Mouse (Mus musculus): Measurements from ENCODE around the gene Kcnc4. TPM values are rescaled to one million over a fixed set of nuclear protein-coding genes. Genes with fewer than 3 reads are reported as not detected.

Kcnc4 gene
- total and polyA plus RNA-seq, 3 experiments, result 0.10 to 0.51 (median 0.18) TPM

DNA sequence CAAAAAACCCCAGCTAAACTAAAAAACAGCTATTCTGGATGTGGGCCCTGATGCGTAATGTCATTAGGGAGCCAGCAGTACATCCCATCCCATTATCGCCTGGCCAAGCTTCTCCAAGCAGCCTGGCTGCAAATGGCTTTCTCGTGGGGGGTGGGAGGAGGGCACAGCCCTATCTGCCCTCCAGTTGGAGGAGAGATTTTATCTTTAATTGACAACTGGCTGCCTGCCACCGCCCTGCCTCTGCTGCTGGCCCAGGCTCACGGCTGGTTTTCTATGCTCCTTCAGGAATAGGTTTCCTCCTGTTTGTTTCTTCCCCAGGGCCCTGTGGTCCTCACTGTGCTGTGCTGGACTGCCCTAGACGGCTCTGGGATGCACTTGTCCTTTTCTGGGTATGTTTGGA, 22.9 kb downstream of the Kcnc4 start:
- H3K4me3 ChIP-seq, result no peak overlapping the region
- H3K36me3 ChIP-seq (ENCODE audit: control insufficient read depth, insufficient read depth, low read length), result no peaks in the 10 kb centered on the region
- H3K27me3 ChIP-seq (ENCODE audit: control insufficient read depth, insufficient read depth, low read length), result no peaks in the 10 kb centered on the region
- no peak for DNase-seq
- H3K4me1 ChIP-seq (ENCODE audit: control insufficient read depth, insufficient read depth, low read length), result peaks cover 2% of the 10 kb centered on the region; the same call in 1 of the 2 replicates
- no peaks in the 10 kb centered on the region for H3K79me2 ChIP-seq (replicated peaks; ENCODE audit: control insufficient read depth, insufficient read depth, low read length)
- WGBS, result 52% methylated on average over 6 of the region's 6 CpGs
- TF ChIP-seq CTCF (IDR thresholded peaks at IDR 0.05), result no peak
- TF ChIP-seq EP300 (IDR thresholded peaks at IDR 0.05; ENCODE audit: insufficient read depth, low read depth, low read length), result no peak
- TF ChIP-seq POLR2A (IDR thresholded peaks at IDR 0.05; ENCODE audit: insufficient read depth, low read depth, low read length), result no peak
- H3K27ac ChIP-seq, result no peak overlapping the region
- intact Hi-C loops (cut with DNase I), result no loop called here
- H3K9ac ChIP-seq (ENCODE audit: low read depth, low read length), result no peak overlapping the region

GRCm38 (mm10) chr3:107433614-107434013, 25.7 kb downstream of the Kcnc4 start:
- no peaks in the 10 kb centered on the region for H3K79me2 ChIP-seq (replicated peaks; ENCODE audit: control insufficient read depth, insufficient read depth, low read length)
- peak; percentile 33 to 52 for DNase-seq
- H3K27me3 ChIP-seq (ENCODE audit: control insufficient read depth, insufficient read depth, low read length), result no peaks in the 10 kb centered on the region
- no peak overlapping the region for H3K9ac ChIP-seq (ENCODE audit: low read depth, low read length)
- H3K4me3 ChIP-seq, result no peak overlapping the region
- intact Hi-C loops (cut with DNase I), result loop anchor here (5.0 kb wide), 1 partner anchor 46 kb away; no protein-coding TSS in a partner anchor
- no peaks in the 10 kb centered on the region for H3K36me3 ChIP-seq (ENCODE audit: control insufficient read depth, insufficient read depth, low read length)
- no peak for TF ChIP-seq EP300 (IDR thresholded peaks at IDR 0.05; ENCODE audit: insufficient read depth, low read depth, low read length)
- no peak for TF ChIP-seq CTCF (IDR thresholded peaks at IDR 0.05)
- TF ChIP-seq POLR2A (IDR thresholded peaks at IDR 0.05; ENCODE audit: insufficient read depth, low read depth, low read length), result no peak
- no peak overlapping the region for H3K27ac ChIP-seq
- peaks cover 2% of the 10 kb centered on the region; the same call in 1 of the 2 replicates for H3K4me1 ChIP-seq (ENCODE audit: control insufficient read depth, insufficient read depth, low read length)
- WGBS, result 39% methylated on average over 9 of the region's 9 CpGs

DNA sequence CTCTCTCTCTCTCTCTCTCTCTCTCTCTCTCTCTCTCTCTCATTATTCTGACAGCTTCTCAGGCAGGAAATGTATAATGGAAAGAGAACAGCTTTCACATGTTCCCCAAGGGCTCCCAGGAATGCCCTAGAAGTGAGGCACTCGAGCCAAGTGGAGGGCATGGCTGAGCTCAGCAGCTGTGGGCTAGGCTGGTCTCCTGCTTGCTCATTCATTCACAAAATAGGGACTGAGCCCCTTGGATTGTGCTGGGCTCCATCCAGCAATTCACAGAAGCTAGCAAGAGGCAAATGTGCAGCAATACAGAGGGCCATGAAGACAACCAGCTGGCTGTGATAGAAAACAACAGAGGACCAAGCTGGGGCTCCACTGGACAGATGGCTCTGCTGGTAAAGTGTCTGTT, 28.1 kb downstream of the Kcnc4 start:
- intact Hi-C loops (cut with DNase I), result loop anchor here (5.0 kb wide), 1 partner anchor 44 kb away; no protein-coding TSS in a partner anchor
- Histone ChIP-seq H3K4me3 (no peak overlapping the region), H3K27ac (no peak overlapping the region), H3K27me3 (ENCODE audit: control insufficient read depth, insufficient read depth, low read length) (no peaks in the 10 kb centered on the region; the same call in 1 of the 2 replicates), H3K36me3 (ENCODE audit: control insufficient read depth, insufficient read depth, low read length) (no peaks in the 10 kb centered on the region), H3K4me1 (ENCODE audit: control insufficient read depth, insufficient read depth, low read length) (peaks cover 2% of the 10 kb centered on the region; the same call in 1 of the 2 replicates), H3K9ac (ENCODE audit: low read depth, low read length) (no peak overlapping the region), H3K79me2 (replicated peaks; ENCODE audit: control insufficient read depth, insufficient read depth, low read length) (no peaks in the 10 kb centered on the region)
- WGBS, result 0% methylated on average over 1 of the region's 1 CpGs
- DNase-seq, result no peak
- TF ChIP-seq CTCF (IDR thresholded peaks at IDR 0.05) (no peak), EP300 (IDR thresholded peaks at IDR 0.05; ENCODE audit: insufficient read depth, low read depth, low read length) (no peak), POLR2A (IDR thresholded peaks at IDR 0.05; ENCODE audit: insufficient read depth, low read depth, low read length) (no peak)

DNA sequence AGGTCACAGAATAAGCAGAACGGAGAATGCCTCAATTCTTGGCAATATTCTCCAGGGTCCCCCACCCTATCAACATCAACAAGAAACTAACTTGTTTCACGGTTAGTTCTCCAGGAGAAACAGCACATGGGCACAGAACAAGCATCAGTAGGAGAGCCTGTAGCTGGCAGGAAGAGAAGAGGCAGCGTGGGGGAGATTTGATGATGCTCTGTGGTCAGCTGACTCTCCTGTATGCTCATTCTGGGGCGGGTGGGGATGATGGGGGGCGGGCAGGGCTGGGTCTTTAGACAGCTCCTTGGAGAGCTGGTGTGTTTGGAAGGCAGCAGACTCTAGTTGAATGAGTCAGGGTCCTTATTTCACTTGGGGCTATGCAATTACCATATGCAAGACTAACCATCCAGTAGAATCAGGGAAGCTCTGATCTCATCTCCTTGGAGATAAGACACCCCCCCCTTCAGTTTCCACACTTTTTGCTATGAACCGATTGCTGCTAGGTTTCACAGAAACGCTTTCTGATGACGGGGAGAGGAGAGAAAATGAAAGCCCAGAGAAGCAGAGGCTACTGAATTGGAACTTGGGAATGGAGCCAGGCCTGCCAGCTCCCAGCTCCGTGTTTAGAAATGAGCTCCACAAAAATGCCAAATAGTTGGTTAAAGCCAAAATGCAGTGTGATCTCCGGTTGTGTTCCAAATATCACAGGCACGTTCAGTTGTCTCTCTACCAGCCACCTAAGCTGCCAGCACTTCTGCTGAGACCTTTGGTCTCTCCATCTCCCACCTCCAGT, 34.9 kb downstream of the Kcnc4 start:
- intact Hi-C loops (cut with DNase I), result no loop called here
- WGBS, result 64% methylated on average over 11 of the region's 11 CpGs
- no peak overlapping the region for H3K27ac ChIP-seq
- no peak for TF ChIP-seq EP300 (IDR thresholded peaks at IDR 0.05; ENCODE audit: insufficient read depth, low read depth, low read length)
- TF ChIP-seq POLR2A (IDR thresholded peaks at IDR 0.05; ENCODE audit: insufficient read depth, low read depth, low read length), result no peak
- no peak for TF ChIP-seq CTCF (IDR thresholded peaks at IDR 0.05)
- no peak overlapping the region for H3K9ac ChIP-seq (ENCODE audit: low read depth, low read length)
- no peak overlapping the region for H3K4me3 ChIP-seq
- H3K4me1 ChIP-seq (ENCODE audit: control insufficient read depth, insufficient read depth, low read length), result no peaks in the 10 kb centered on the region
- DNase-seq, result no peak
- no peaks in the 10 kb centered on the region for H3K79me2 ChIP-seq (replicated peaks; ENCODE audit: control insufficient read depth, insufficient read depth, low read length)
- no peaks in the 10 kb centered on the region for H3K36me3 ChIP-seq (ENCODE audit: control insufficient read depth, insufficient read depth, low read length)
- H3K27me3 ChIP-seq (ENCODE audit: control insufficient read depth, insufficient read depth, low read length), result no peaks in the 10 kb centered on the region; the same call in 1 of the 2 replicates

- TF ChIP-seq POLR2A (IDR thresholded peaks at IDR 0.05; ENCODE audit: insufficient read depth, low read depth, low read length) (no peak), EP300 (IDR thresholded peaks at IDR 0.05; ENCODE audit: insufficient read depth, low read depth, low read length) (no peak), CTCF (IDR thresholded peaks at IDR 0.05) (no peak)
- Histone ChIP-seq H3K4me1 (ENCODE audit: control insufficient read depth, insufficient read depth, low read length) (no peaks in the 10 kb centered on the region), H3K4me3 (no peak overlapping the region), H3K79me2 (replicated peaks; ENCODE audit: control insufficient read depth, insufficient read depth, low read length) (no peaks in the 10 kb centered on the region), H3K27ac (no peak overlapping the region), H3K27me3 (ENCODE audit: control insufficient read depth, insufficient read depth, low read length) (no peaks in the 10 kb centered on the region), H3K9ac (ENCODE audit: low read depth, low read length) (no peak overlapping the region), H3K36me3 (ENCODE audit: control insufficient read depth, insufficient read depth, low read length) (no peaks in the 10 kb centered on the region)
- intact Hi-C loops (cut with DNase I), result no loop called here
- no peak for DNase-seq
- 77% methylated on average over 2 of the region's 2 CpGs for WGBS
Measured at GRCm38 (mm10) chr3:107420156-107420555, 39.2 kb downstream of the Kcnc4 start.

DNA sequence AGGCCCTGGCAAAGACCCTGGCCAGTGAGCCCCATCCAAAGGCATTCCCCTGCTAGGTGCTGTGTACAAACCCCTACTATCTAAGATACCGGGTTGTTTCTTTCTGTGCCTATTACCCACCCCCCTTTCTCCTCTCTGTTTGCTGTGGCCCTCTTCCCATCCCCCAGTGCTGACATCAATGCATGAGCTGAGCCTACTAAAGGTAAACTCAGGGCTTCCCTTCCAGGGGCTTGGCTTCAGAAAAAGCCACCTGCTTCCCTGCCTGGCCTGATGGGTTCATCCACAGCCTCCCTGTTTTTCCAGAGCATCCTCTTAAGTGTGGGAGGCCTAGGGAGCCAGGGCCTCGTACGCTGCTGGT, 42.1 kb downstream of the Kcnc4 start:
- Histone ChIP-seq H3K27ac (no peak overlapping the region), H3K9ac (ENCODE audit: low read depth, low read length) (no peak overlapping the region), H3K27me3 (ENCODE audit: control insufficient read depth, insufficient read depth, low read length) (no peaks in the 10 kb centered on the region), H3K36me3 (ENCODE audit: control insufficient read depth, insufficient read depth, low read length) (no peaks in the 10 kb centered on the region), H3K79me2 (replicated peaks; ENCODE audit: control insufficient read depth, insufficient read depth, low read length) (no peaks in the 10 kb centered on the region), H3K4me3 (no peak overlapping the region), H3K4me1 (ENCODE audit: control insufficient read depth, insufficient read depth, low read length) (no peaks in the 10 kb centered on the region)
- intact Hi-C loops (cut with DNase I), result no loop called here
- TF ChIP-seq EP300 (IDR thresholded peaks at IDR 0.05; ENCODE audit: insufficient read depth, low read depth, low read length) (no peak), POLR2A (IDR thresholded peaks at IDR 0.05; ENCODE audit: insufficient read depth, low read depth, low read length) (no peak), CTCF (IDR thresholded peaks at IDR 0.05) (no peak)
- no peak for DNase-seq
- 85% methylated on average over 3 of the region's 3 CpGs for WGBS

Data from heart, adult 2 months (tissue).